Mouse (Mus musculus) left cerebral cortex, adult 8-10 months (tissue): ENCODE results near the gene Ghsr. TPM values are rescaled to one million over a fixed set of nuclear protein-coding genes. Genes with fewer than 3 reads are reported as not detected.
"Not testable (repeated sequence)": the region's sequence is repeated elsewhere in the genome, so short reads cannot be mapped to it uniquely, and the experiment has no call there.

Experiments
- DNase-seq, 2 experiments: peaks; one replicate each; pipeline ENCODE4 v3.0.0; 2022; ENCODE audit warnings: low spot score in 2 of 2
- total RNA-seq, 4 experiments: library from RNA; stranded (reverse); gene quantifications; 2 replicates each; pipeline ENCODE4 v1.2.4; 2022

Gene Ghsr
- total RNA-seq: under 1 TPM in 2 of 4 experiments, not detected in 2; 0.16 to 0.24 TPM

DNA sequence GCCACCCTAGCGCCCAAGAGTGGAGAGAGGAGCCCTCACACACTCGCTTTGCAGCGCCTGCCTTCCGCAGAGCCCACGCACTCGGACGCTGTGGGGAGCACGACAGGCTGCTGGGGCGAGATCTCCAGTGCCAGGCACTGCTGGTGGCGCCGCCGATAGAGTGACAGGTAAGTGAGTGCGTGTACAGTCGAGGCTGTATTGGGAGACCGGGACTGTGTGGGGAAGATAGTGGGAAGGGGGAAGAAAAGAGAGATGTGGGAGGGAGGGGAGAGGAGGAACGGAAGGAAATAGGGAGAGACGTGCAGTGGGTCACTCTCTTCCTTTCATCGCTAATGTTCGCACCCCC lies at the start of gene Ghsr:
TSS of gene Ghsr (plus strand) at position 76 of the 346 bp plus-strand sequence.
- no peak for DNase-seq

DNA sequence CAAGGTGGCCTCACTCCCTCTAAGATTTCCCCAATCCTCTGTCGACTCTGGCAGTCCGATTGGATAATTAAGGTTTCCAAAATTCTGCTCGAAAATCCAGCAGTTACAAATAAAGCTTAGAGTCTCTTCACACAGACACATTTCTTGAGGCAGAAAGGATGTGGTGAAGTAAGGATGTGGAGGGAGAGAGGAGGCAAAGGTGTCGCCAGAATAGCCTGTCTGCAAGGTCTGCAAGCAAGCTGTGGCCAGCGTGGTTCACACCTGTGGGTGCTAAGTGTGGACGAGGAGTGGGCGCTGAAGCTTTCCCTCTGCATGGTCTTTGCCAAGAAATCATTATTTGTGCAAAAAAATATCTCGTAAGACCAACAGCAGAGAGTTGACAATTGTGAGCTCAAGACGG lies 48.6 kb upstream of the Ghsr start:
- no peak for DNase-seq

DNA sequence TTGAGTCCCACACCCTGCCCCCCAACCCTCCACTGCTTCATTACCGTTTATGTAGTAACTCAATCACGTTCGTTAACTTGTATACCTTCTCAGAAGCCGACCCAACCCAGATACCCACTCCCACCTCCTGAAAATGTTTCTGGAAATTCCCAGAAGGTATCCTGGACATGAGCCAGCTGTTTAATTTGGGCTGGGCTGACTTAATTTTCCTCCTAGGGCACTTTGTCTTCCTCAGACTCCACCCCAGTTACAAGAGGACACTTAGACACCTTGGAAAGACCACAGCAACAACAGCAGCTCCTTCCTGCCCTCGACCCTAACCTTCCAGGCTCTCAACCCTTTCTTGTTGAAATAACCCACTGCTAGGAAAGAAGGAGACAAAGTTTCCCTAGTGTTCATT lies 47.6 kb upstream of the Ghsr start:
- no peak for DNase-seq

DNA sequence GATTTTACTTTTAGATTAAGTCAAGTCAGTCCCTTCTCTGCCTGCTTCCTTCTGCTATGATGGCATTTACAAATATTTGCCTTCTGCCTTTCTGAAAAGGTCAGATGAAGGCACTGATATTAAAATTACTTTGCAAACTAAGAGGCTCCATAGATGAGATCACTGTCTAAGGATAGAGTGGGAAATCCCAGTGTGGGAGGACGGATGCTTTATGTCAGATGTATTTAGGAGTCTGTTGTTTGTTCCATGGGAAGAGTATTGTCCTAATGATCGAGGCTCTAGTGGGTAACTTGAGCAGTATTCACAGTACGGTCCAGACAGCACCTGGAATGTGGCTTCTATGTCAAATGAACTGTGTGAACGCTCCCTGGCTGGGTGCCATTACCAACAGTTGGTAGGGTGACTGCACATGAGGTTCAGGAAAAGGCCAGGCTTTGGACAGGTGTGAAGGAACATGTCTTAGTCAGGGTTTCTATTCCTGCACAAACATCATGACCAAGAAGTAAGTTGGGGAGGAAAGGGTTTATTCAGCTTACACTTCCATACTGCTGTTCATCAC lies 44.4 kb upstream of the Ghsr start:
- no peak for DNase-seq

DNA sequence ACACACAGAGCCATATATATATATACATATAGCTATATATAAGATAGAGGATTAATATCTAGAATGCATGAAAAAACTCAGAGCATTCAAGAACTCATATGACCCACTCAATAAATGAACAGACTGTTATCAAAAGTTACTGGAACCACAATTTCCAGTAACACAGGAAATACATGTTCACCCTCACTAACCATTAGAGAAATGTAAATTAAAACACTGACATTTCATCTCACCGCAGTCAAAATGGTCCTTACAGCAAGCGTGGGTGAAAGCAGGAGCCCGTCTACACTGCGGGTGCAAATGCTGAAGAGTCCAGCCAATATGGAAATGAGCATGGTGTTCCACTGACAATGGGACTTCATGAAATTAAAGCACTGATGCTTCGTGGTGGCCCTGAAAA lies 40.4 kb upstream of the Ghsr start:
- DNase-seq: no peak

DNA sequence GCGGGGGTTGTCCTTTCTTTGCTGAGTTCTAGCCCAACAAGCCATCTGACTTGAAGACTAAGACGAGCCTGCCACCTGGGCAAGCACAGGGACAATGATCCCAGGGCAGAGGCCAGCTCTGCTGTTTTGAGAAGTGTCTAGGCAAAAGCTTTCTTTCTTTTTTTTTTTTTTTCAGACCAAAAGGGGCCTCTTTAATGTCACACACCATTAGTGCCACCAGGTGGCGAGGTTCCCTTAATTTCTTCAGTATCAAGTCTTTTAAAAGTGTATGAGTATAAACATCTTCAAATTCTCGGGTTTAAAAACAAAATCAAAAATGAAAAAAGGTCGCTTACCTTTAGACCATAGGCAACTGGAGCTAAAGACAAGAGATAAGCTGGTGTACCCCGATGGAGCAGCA lies 32.7 kb upstream of the Ghsr start:
- no peak for DNase-seq

DNA sequence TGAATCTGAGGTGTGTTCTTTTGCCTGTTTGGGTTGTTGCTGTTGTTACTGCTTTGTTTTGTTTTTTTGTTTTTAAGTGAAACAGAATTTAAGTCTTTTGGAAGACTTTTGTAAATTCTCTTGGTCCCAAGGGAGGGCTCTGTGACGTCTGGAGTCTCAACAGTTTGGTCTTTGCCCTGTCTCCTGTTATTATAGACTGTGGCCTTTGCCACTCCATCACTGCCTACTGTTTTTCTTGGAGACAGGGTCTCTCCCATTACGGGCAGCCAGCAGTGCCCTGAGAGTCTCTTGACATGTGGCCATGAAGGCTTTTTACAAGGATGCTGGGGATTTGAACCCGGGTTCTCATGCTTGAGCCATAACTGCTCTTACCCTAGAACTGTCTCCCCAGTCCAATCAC lies 32.3 kb upstream of the Ghsr start:
- DNase-seq: no peak

DNA sequence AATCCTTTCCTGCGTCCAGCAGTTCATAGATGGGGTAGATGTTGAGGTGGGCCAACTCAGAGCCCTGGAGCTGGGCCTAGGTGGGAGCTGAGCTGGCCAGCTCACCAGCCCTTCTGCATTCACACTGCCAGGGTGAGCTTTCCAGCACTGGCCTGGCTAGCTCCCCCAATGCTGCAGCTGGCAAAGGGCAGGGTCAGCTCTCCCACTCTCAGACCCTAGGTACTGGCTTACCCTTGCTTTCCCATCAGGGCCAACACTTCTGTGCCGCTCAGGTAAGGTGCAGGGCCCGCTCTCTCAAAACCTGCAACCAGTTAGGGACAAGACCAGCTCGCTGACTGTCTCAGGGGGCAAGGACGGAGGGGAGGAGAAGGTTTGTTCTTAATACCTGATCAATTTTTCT lies 30.4 kb upstream of the Ghsr start:
- DNase-seq: no peak

DNA sequence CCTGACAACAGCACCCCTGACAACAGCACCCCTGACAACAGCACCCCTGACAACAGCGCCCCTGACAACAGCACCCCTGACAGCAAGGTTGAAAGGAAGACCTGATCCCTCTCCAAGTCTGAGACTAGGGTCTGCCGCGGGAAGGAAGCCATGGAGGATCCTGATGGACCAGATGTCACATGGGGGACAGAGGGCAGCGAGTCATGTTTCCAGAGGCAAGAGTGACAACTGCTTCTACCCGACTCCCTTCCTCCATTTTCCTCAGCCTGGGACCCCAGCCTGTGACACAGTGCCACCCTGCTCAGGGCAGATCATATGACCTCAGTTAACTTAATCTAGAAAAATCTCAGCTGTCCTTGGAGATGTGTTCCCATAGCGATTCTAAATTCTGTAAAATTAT lies 28.7 kb upstream of the Ghsr start:
- no peak for DNase-seq

DNA sequence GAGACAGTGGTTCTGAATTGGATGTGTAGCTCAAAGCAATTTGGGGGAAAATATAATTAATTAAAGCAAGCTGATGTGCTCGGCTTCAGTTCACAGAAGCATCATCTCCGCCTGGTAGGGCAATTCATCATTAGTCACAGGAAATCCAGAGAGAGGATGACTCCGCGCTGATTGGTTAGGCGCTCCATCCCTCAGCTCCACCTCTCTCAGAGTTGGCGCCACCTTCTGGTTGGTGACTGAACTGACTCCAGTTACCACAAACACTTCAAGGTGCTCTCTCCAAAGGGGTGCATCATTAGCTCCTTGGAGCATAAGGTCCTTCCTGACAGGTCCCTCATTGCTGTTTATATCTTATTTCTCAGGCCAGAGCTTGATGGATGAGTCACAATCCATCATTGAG lies 25.6 kb upstream of the Ghsr start:
- DNase-seq: no peak

DNA sequence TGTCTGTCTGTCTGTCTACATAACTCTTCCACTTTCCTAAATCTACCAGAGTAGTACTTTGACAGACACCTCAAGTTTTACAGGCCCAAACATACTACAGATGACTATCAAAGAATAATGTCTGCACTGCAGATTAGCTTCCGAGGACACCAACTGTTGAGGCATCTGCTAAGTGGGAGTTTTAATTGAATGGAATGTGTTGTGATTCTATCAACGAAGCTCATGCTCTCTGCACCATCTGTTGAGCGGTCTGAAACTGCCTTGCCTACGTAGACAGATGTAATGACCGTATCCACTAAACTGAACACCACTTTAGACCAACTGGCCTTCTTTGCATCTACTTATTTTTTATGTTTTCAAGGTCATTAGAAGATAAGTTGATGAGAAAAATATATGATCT lies 22.7 kb upstream of the Ghsr start:
- DNase-seq: no peak

DNA sequence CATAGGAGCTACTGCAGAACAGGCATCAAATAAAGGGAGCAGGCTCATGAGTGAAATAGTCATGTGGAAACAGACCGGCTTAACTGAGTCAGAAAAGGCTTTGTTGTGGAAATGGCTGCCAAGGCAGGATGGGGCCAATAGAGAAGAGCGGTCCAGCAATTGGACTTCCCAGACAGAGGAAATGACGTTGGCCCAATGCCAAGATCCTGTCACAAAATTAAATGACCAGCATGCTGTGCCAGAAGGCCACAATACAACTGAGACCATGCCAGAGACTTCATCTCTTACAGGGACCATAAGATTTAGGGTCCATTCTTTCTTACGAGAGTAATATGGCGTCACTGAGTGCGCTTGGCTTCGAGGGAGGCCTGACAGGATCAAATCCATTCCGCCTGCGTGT lies 20.0 kb upstream of the Ghsr start:
- DNase-seq: no peak

DNA sequence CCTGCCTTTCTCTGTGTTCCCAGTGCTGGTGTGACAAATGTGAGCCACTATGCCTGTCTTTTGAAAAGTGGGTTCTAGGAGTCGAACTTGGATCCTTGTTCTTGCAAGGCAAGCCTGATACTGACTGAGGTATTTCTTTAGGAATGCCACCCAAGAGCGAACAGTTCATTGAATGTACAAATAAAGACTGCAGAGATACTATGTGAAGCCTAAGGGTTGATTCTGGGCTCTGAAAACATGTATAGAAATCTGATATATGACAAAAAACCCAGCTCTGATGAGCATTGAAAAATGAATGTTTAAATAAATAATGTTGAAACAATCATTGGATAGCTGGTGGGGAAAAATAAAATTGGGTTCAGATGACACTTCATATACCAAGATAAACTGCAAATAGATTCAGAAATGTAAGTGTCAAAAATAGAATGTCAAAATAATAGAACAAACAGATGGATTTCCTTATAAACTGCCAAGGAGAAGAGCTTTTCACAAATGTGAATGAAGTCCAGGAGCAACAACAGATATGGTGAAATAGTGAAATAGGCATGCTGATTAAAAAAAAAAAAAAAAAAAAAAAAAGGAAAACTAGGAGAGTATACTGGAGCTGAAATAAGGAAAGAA lies 11.9 kb upstream of the Ghsr start:
- no peak for DNase-seq

DNA sequence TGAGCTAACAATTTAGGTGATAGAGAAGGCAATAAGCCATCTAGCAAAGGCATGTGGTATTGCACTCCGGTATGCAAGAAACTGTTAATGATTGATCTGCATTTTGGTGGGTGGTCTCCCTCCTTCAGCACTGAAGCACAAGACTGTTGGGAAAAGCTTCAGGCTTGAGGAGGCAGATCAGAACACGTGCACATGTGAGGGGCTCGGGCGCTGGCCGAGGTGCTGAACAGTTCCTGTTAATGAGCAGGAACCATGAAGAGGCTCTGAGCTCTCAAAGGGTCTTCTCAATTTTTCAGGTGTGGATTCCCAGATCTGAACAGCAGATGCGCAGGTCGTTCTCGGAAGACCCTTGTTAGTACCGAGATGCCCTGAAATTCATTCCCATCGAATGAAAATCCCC lies 1.0 kb upstream of the Ghsr start:
- DNase-seq: no peak

DNA sequence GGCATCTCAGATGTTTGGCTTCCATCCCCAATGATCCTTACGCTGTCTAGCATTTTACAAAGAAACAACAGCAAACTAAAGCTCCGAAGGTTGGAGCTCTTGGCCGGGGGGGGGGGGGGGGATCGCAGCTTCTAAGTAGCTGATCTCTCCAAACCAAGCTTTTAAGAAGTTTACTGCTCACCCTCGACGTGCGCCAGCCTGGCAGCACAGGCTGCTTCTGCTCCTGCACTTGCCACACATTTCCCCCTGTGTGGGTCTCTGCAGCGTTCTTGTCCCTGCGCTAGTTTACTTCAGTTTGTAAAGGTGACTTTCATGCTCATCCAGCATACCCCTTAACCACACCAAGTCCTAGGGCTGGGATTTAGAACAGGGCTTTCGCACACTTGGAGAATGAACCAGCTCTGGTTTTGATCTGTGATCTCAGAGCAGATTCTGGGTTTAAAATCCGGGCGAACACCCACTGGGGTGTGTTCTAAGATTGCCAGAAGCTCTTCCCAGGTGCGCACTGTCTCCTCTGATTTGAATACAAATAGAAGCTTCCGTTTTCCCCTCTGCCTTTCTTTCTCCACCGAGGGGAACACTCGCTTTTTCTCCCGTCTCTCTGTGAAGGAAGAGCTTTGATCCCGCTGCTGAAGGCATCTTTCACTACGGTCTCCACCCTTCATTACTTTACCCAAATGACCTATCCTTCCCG lies 422 bp upstream of the Ghsr start:
- no peak for DNase-seq

DNA sequence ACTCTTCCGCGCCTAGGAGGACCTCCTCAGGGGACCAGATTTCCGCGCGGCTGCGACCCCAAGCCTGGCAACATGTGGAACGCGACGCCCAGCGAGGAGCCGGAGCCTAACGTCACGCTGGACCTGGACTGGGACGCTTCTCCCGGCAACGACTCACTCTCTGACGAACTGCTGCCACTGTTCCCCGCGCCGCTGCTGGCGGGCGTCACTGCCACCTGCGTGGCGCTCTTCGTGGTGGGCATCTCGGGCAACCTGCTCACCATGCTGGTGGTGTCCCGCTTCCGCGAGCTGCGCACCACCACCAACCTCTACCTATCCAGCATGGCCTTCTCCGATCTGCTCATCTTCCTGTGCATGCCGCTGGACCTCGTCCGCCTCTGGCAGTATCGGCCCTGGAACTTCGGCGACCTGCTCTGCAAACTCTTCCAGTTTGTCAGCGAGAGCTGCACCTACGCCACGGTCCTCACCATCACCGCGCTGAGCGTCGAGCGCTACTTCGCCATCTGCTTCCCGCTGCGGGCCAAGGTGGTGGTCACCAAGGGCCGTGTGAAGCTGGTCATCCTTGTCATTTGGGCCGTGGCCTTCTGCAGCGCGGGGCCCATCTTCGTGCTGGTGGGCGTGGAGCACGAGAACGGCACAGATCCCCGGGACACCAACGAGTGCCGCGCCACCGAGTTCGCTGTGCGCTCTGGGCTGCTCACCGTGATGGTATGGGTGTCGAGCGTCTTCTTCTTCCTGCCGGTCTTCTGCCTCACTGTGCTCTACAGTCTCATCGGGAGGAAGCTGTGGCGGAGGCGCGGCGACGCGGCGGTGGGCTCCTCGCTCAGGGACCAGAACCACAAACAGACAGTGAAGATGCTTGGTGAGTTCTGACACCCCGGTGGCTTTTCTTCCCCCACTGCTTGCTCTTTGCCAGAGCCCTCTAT lies 837 bp downstream of the Ghsr start:
- no peak for DNase-seq

DNA sequence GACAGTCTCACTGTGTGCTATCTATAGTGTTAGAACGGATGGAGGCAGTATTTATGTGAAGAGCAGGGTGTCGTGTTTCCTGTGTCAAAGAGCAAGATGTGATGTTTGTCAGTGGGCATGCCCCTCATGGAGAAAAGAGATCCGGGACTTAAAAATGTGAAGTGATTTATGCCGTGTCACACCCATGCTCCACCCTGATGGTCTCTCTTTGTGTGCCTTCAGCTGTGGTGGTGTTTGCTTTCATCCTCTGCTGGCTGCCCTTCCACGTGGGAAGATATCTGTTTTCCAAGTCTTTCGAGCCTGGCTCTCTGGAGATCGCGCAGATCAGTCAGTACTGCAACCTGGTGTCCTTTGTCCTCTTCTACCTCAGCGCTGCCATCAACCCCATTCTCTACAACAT lies 3.2 kb downstream of the Ghsr start:
- DNase-seq: no peak

DNA sequence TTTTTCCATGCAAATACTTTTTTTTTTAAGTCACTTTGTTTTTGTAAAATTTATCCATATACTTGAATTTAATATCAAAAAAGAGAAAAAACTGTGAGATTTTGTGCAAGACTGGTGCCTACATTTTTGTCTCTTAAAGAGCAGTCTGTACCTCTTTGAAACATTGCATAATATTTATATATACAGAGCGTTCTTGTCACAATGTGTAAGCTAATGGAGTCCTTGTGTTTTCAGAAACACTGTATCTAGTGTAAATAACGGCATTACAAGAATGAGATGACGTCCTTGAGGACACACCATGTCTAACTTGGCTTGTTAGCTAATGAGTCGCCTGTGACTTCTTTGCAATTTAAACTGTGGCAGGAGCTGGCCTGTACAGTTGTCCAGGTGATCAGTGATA lies 6.8 kb downstream of the Ghsr start:
- no peak for DNase-seq

DNA sequence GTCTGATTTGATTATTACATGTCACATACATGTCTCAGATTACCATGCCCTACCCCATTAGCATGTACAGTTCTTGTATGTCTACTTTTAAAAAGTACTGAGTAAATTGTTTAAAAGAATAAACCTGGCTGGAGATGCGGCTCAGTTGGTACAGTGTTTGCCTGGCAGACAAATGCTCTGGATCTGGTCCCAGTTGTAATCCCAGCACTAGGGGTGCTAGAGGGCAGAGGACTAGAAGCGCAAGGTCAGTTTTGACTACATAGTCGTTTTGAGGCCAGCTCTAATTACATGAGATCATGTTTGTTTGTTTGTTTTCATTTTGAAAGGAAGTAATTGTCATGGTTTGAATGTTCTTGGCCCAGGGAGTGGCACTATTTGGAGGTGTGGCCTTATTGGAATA lies 13.7 kb downstream of the Ghsr start:
- DNase-seq: no peak

DNA sequence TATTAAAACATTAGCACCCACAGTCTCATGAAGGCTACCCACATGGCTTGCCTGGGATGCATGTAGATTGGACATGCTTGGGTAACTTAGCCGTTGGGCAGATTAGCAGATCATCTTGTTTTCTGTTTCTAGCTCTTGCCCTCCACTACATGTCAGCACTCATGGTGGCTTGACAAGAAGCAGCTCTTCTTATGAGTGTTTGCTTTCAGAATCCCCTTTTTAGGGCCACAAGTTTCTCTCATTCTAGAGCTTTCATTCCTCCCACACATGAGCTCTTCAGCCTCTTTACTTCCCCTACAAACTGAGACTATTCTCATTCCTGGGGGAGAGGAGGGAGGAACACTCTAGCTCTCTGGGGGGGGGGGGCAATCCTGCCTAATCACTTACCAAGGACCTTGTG lies 18.8 kb downstream of the Ghsr start:
- no peak for DNase-seq

DNA sequence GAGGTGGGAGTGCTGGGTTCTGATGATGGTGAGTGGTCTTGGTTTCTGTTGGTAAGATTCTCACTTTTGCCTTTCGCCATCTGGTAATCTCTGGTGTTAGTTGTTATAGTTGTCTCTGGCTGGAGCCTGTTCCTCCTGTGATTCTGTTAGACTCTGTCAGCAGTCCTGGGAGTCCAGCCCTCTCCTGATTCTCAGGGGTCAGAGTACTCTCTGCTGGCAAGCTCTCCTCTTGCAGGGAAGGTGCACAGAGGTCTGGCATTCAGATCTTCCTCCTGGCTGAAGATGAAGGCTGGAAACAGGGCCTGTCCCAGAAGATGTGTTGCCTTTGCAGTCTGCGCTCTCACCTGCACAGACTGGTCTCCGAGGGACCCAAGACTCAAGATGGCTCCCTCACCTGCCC lies 29.8 kb downstream of the Ghsr start:
- DNase-seq: not testable (repeated sequence)

DNA sequence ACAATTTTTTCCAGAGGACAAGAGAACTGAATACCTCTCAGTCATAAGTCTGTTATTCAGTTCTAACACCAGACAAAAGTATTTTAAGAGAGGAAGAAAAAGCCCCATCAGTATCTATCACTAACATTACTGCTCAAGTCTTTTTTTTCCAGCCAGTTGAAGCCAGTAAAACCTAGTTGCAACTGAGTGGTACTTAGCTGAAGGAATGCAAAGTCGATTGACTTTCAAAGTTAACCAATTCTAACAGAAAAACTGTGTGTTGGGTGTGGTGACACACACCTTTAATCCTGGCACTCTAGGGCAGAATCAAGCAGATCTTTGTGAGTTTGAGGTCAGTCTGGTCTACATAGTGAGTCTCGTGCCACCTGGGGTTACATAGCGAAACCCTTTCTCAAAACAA lies 35.3 kb downstream of the Ghsr start:
- no peak for DNase-seq
